Mouse (Mus musculus): ENCODE measurements around the gene Cox18. TPM values are rescaled to one million over a fixed set of nuclear protein-coding genes. Genes with fewer than 3 reads are reported as not detected.
"Not testable (repeated sequence)": the region's sequence is repeated elsewhere in the genome, so short reads cannot be mapped to it uniquely, and the experiment has no call there.

Cox18 gene
- polyA plus RNA-seq (2015; fragmentation: Nextera tagmentation; extraction: Ambion mirVana), result 18.7 and 20.9 TPM in 2 replicates

GRCm38 (mm10) chr5:90223534-90224381 lies at the start of gene Cox18:
Gene Cox18 (minus strand): TSS chr5:90224001.
- H3K4me2 ChIP-seq (replicated peaks; ENCODE audit: low read depth, low read length), result peak within 1 kb of the TSS; percentile 78
- DNase-seq (ENCODE audit: low spot score), result peak; percentile 100
- H3K27me3 ChIP-seq (replicated peaks; ENCODE audit: insufficient read depth, low read length), result no peaks in the 10 kb centered on the region
- no peaks in the 10 kb centered on the region for H3K9me3 ChIP-seq (ENCODE audit: low read length)
- under 1% methylated on average over 62 of the region's 62 CpGs for WGBS
- H3K4me1 ChIP-seq (ENCODE audit: insufficient read depth, low read depth, low read length), result peaks cover 6% of the 10 kb centered on the region; the same call in 1 of the 2 replicates
- peak within 1 kb of the TSS; percentile 66 for H3K4me3 ChIP-seq (ENCODE audit: low read depth, low read length)
- H3K36me3 ChIP-seq (ENCODE audit: insufficient read depth, low read length), result peaks cover 11% of the 10 kb centered on the region
- peak; percentile 99 for ATAC-seq
- TF ChIP-seq EP300 (IDR thresholded peaks at IDR 0.05) (peak; percentile 82; the same call in 1 of the 2 replicates), CTCF (IDR thresholded peaks at IDR 0.05) (peak; percentile 55)
- H3K9ac ChIP-seq (replicated peaks; ENCODE audit: low read depth), result peak within 1 kb of the TSS; percentile 67
- peak within 1 kb of the TSS; percentile 85 for H3K27ac ChIP-seq (ENCODE audit: low read length)

DNA sequence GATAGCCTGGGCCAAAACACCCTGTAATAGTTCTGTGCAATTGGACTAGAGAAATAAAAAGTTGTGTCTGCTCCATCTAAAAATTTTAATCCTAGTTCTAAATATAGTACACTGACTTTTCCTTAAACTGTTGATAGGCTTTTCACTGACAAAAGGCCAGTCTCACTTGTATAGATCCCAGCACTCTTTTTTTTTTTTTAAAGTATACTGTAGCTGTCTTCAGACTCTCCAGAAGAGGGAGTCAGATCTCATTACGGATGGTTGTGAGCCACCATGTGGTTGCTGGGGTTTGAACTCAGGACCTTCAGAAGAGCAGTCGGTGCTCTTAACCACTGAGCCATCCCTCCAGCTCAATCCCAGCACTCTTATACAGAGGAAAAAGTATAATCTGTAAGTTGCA lies 38.4 kb upstream of the Cox18 start:
- H3K9ac ChIP-seq (replicated peaks; ENCODE audit: low read depth); H3K27me3 ChIP-seq (replicated peaks; ENCODE audit: insufficient read depth, low read length); H3K4me3 ChIP-seq (ENCODE audit: low read depth, low read length); H3K27ac ChIP-seq (ENCODE audit: low read length); DNase-seq (ENCODE audit: low spot score); ATAC-seq; H3K4me2 ChIP-seq (replicated peaks; ENCODE audit: low read depth, low read length); H3K9me3 ChIP-seq (ENCODE audit: low read length); H3K4me1 ChIP-seq (ENCODE audit: insufficient read depth, low read depth, low read length): not testable (repeated sequence)
- 78% methylated on average over 2 of the region's 2 CpGs for WGBS
- peaks cover 27% of the 10 kb centered on the region for H3K36me3 ChIP-seq (ENCODE audit: insufficient read depth, low read length)

GRCm38 (mm10) chr5:90257023-90257422 lies 33.2 kb upstream of the Cox18 start:
- WGBS, result 97% methylated on average over 3 of the region's 3 CpGs
- H3K27ac ChIP-seq (ENCODE audit: low read length), result no peak overlapping the region
- no peaks in the 10 kb centered on the region for H3K27me3 ChIP-seq (replicated peaks; ENCODE audit: insufficient read depth, low read length)
- ATAC-seq, result no peak
- peaks cover 36% of the 10 kb centered on the region for H3K36me3 ChIP-seq (ENCODE audit: insufficient read depth, low read length)
- H3K9ac ChIP-seq (replicated peaks; ENCODE audit: low read depth), result no peak overlapping the region
- no peak overlapping the region for H3K4me2 ChIP-seq (replicated peaks; ENCODE audit: low read depth, low read length)
- no peaks in the 10 kb centered on the region for H3K9me3 ChIP-seq (ENCODE audit: low read length)
- no peak overlapping the region for H3K4me3 ChIP-seq (ENCODE audit: low read depth, low read length)
- no peak for DNase-seq (ENCODE audit: low spot score)
- no peak for TF ChIP-seq EP300 (IDR thresholded peaks at IDR 0.05)
- no peak for TF ChIP-seq CTCF (IDR thresholded peaks at IDR 0.05)
- H3K4me1 ChIP-seq (ENCODE audit: insufficient read depth, low read depth, low read length), result no peaks in the 10 kb centered on the region

DNA sequence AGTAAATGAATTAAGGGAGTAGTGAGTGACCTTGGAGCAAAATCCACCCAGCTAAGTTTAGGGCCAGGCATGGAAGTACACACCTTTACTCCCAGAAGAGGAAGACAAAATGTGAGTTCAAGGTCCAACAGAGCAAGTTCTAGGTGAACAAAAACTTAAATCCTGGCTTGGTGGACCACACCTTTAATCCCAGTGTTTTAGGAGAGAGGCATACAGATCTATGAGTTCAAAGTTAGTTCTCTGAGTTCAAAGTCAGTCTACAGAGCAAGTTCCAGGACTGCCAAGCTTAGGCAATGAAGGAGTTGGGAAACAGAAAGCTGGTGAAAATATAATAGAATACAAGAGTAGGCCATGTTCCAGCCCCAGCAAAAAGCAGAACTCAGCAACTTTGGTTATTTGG lies 23.7 kb upstream of the Cox18 start:
- no peaks in the 10 kb centered on the region for H3K9me3 ChIP-seq (ENCODE audit: low read length)
- TF ChIP-seq EP300 (IDR thresholded peaks at IDR 0.05) (no peak), CTCF (IDR thresholded peaks at IDR 0.05) (no peak)
- no peak overlapping the region for H3K4me3 ChIP-seq (ENCODE audit: low read depth, low read length)
- H3K4me2 ChIP-seq (replicated peaks; ENCODE audit: low read depth, low read length), result no peak overlapping the region
- no peaks in the 10 kb centered on the region for H3K27me3 ChIP-seq (replicated peaks; ENCODE audit: insufficient read depth, low read length)
- H3K36me3 ChIP-seq (ENCODE audit: insufficient read depth, low read length), result peaks cover 33% of the 10 kb centered on the region
- no peak overlapping the region for H3K27ac ChIP-seq (ENCODE audit: low read length)
- H3K9ac ChIP-seq (replicated peaks; ENCODE audit: low read depth), result no peak overlapping the region
- ATAC-seq, result no peak
- H3K4me1 ChIP-seq (ENCODE audit: insufficient read depth, low read depth, low read length), result no peaks in the 10 kb centered on the region
- DNase-seq (ENCODE audit: low spot score), result no peak

DNA sequence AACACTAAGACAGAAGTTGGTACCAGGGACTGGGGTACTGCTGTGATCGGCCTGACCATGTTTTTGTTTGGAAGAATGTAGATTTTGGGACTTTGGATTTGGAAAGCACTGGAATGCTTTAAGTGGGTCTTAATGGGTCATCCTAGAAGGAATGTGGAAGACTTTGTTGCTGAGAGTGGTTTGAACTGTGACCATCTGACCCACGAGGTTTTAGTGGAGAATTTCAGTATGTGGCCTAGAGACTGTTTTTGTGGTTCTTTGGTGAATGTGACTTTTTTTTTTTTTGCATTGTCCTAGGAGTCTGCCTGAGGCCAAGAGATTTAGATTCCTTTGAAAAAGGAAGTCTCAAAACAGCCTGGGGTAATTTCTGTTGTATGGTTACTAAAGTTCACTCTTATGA lies 23.2 kb upstream of the Cox18 start:
- Histone ChIP-seq H3K4me3 (ENCODE audit: low read depth, low read length) (no peak overlapping the region), H3K36me3 (ENCODE audit: insufficient read depth, low read length) (peaks cover 29% of the 10 kb centered on the region), H3K9me3 (ENCODE audit: low read length) (no peaks in the 10 kb centered on the region), H3K4me1 (ENCODE audit: insufficient read depth, low read depth, low read length) (no peaks in the 10 kb centered on the region), H3K27me3 (replicated peaks; ENCODE audit: insufficient read depth, low read length) (no peaks in the 10 kb centered on the region), H3K4me2 (replicated peaks; ENCODE audit: low read depth, low read length) (no peak overlapping the region), H3K9ac (replicated peaks; ENCODE audit: low read depth) (no peak overlapping the region), H3K27ac (ENCODE audit: low read length) (no peak overlapping the region)
- ATAC-seq, result no peak
- no peak for TF ChIP-seq CTCF (IDR thresholded peaks at IDR 0.05)
- TF ChIP-seq EP300 (IDR thresholded peaks at IDR 0.05), result no peak
- no peak for DNase-seq (ENCODE audit: low spot score)
- 77% methylated on average over 2 of the region's 2 CpGs for WGBS

DNA sequence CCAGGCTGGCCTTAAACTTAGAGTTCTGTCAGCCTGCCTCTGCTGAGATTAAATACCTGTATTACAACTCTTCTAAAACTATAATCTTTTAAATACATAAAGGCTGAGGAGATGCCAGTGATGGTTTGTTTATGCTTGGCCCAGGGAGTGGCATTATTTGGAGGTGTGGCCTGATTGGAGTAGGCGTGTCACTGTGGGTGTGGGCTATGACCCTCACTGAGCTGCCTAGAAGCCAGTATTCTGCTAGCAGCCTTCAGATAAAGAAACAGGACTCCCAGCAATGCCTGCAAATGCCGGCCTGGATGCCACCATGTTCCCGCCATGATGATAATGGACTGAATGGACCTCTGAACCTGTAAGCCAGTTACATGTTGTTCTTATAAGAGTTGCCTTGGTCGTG lies 22.8 kb upstream of the Cox18 start:
- Histone ChIP-seq H3K9me3 (ENCODE audit: low read length) (no peaks in the 10 kb centered on the region), H3K4me3 (ENCODE audit: low read depth, low read length) (no peak overlapping the region), H3K36me3 (ENCODE audit: insufficient read depth, low read length) (peaks cover 25% of the 10 kb centered on the region), H3K4me1 (ENCODE audit: insufficient read depth, low read depth, low read length) (no peaks in the 10 kb centered on the region), H3K27me3 (replicated peaks; ENCODE audit: insufficient read depth, low read length) (no peaks in the 10 kb centered on the region), H3K9ac (replicated peaks; ENCODE audit: low read depth) (no peak overlapping the region), H3K27ac (ENCODE audit: low read length) (no peak overlapping the region), H3K4me2 (replicated peaks; ENCODE audit: low read depth, low read length) (no peak overlapping the region)
- TF ChIP-seq EP300 (IDR thresholded peaks at IDR 0.05) (no peak), CTCF (IDR thresholded peaks at IDR 0.05) (no peak)
- ATAC-seq, result no peak
- no peak for DNase-seq (ENCODE audit: low spot score)
- WGBS, result 71% methylated on average over 4 of the region's 4 CpGs

Data from lung, postnatal 0 days (tissue).